8 mouse cellular contexts compared by ENCODE assay signal in the genomic region with DNA sequence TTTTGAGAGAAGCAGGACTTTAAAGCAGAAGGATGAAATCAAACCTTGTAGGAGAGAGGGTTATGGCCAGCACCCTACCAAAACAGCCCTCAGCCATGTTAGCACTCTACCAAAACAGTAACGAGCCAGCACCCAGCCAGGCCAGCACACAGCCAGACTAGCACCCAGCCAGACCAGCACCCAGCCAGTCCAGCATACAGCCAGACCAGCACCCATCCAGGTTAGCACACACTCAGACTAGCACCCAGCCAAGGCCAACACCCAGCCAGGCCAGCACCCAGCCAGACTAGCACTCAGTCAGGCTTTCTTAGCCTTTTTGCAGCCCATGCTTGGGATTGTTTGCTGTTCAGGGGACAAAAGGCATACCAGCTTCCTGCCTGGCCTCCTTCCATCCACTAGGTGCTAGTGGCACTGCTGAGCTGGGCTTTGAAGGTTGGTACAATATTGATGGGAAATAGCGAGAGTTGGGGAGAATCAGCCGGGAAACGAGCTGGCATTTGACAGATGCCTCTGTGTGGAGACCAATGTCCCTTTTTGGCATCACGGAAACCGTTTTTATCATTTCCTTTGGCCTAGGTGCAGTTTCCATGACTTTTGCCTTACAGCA.
DNase-seq lines count a peak whose midpoint lies in the region; ATAC-seq and TF ChIP-seq lines count a peak whose summit lies in the region.

No protein-coding gene starts in this region.

- no peak for TF ChIP-seq EP300 in stomach, postnatal 0 days (optimal IDR thresholded peaks at IDR 0.05)

- TF ChIP-seq CTCF in stomach, postnatal 0 days (IDR thresholded peaks at IDR 0.05; ENCODE audit: low read depth), result peak; percentile 51

- no peaks in the 10 kb centered on the region for H3K36me3 ChIP-seq in heart, embryonic 12.5 days
- no peaks in the 10 kb centered on the region for H3K36me3 ChIP-seq in heart, embryonic 11.5 days (ENCODE audit: control insufficient read depth, insufficient read depth, low read length)
- no peaks in the 10 kb centered on the region for H3K36me3 ChIP-seq in hindbrain, embryonic 15.5 days
- no peaks in the 10 kb centered on the region for H3K36me3 ChIP-seq in stomach, postnatal 0 days (ENCODE audit: control insufficient read depth, insufficient read depth, low read length)

- H3K27ac ChIP-seq in heart, embryonic 12.5 days (ENCODE audit: poor library complexity, severe bottlenecking), result no peak overlapping the region
- no peak overlapping the region for H3K27ac ChIP-seq in heart, embryonic 11.5 days (ENCODE audit: low read depth, low read length)
- H3K27ac ChIP-seq in hindbrain, embryonic 15.5 days (replicated peaks), result peak overlapping the region; percentile 68
- H3K27ac ChIP-seq in stomach, postnatal 0 days (replicated peaks), result no peak overlapping the region

- DNase-seq in urinary bladder, postnatal 14 days (ENCODE audit: low spot score), result peak; percentile 14
- no peak for DNase-seq in urinary bladder, postnatal 25 days (ENCODE audit: low spot score)
- DNase-seq in stomach, postnatal 0 days (ENCODE audit: low spot score), result no peak
- DNase-seq in urinary bladder, adult 2 months (ENCODE audit: low spot score), result no peak

- H3K9me3 ChIP-seq in heart, embryonic 12.5 days (replicated peaks), result no peaks in the 10 kb centered on the region
- no peaks in the 10 kb centered on the region for H3K9me3 ChIP-seq in heart, embryonic 11.5 days (replicated peaks; ENCODE audit: control insufficient read depth, low read length)
- H3K9me3 ChIP-seq in hindbrain, embryonic 15.5 days, result no peaks in the 10 kb centered on the region
- no peaks in the 10 kb centered on the region for H3K9me3 ChIP-seq in stomach, postnatal 0 days (ENCODE audit: control insufficient read depth, low read length)

- 0 out of 2 replicates have a peak, but pooled peaks have one; percentile 18 for ATAC-seq in heart, embryonic 12.5 days (ENCODE audit: insufficient number of reproducible peaks, low FRiP score)
- ATAC-seq in heart, embryonic 11.5 days (replicated peaks; ENCODE audit: insufficient number of reproducible peaks, low FRiP score, low TSS enrichment), result no peak; the same call in 1 of the 2 replicates
- ATAC-seq in hindbrain, embryonic 15.5 days (ENCODE audit: low FRiP score, low read depth), result peak; percentile 61
- no peak for ATAC-seq in stomach, postnatal 0 days (ENCODE audit: low FRiP score, low TSS enrichment)
- ATAC-seq in erythroblast, adult 5-6 weeks (replicated peaks; ENCODE audit: low FRiP score, poor library complexity, severe bottlenecking), result no peak

- H3K27me3 ChIP-seq in heart, embryonic 12.5 days (replicated peaks), result no peaks in the 10 kb centered on the region
- H3K27me3 ChIP-seq in heart, embryonic 11.5 days (ENCODE audit: control insufficient read depth, insufficient read depth, low read length), result no peaks in the 10 kb centered on the region
- H3K27me3 ChIP-seq in hindbrain, embryonic 15.5 days, result no peaks in the 10 kb centered on the region
- no peaks in the 10 kb centered on the region for H3K27me3 ChIP-seq in stomach, postnatal 0 days (ENCODE audit: control insufficient read depth, insufficient read depth, low read length)

- 43% methylated on average over 6 of the region's 6 CpGs for WGBS in heart, embryonic 12.5 days
- 43% methylated on average over 6 of the region's 6 CpGs for WGBS in heart, embryonic 11.5 days (ENCODE audit: insufficient replicate concordance)
- 49% methylated on average over 6 of the region's 6 CpGs for WGBS in hindbrain, embryonic 15.5 days
- 64% methylated on average over 6 of the region's 6 CpGs for WGBS in stomach, postnatal 0 days

- H3K4me1 ChIP-seq in heart, embryonic 12.5 days (replicated peaks), result peaks cover 10% of the 10 kb centered on the region; the same call in 1 of the 2 replicates
- peaks cover 4% of the 10 kb centered on the region; the same call in 1 of the 2 replicates for H3K4me1 ChIP-seq in heart, embryonic 11.5 days (ENCODE audit: control insufficient read depth, insufficient read depth, low read length)
- peaks cover 23% of the 10 kb centered on the region for H3K4me1 ChIP-seq in hindbrain, embryonic 15.5 days (replicated peaks)
- no peaks in the 10 kb centered on the region for H3K4me1 ChIP-seq in stomach, postnatal 0 days (replicated peaks; ENCODE audit: control insufficient read depth, insufficient read depth)

- H3K4me3 ChIP-seq in heart, embryonic 12.5 days, result no peak overlapping the region
- H3K4me3 ChIP-seq in heart, embryonic 11.5 days (ENCODE audit: low read depth, low read length), result no peak overlapping the region
- H3K4me3 ChIP-seq in hindbrain, embryonic 15.5 days, result no peak overlapping the region
- H3K4me3 ChIP-seq in stomach, postnatal 0 days (ENCODE audit: low read depth, low read length), result no peak overlapping the region

- H3K9ac ChIP-seq in heart, embryonic 12.5 days, result 0 out of 2 replicates have a peak overlapping the region, but pooled peaks have one; percentile 9
- no peak overlapping the region for H3K9ac ChIP-seq in heart, embryonic 11.5 days (ENCODE audit: low read depth, low read length)
- no peak overlapping the region for H3K9ac ChIP-seq in hindbrain, embryonic 15.5 days
- H3K9ac ChIP-seq in stomach, postnatal 0 days (ENCODE audit: low read length), result no peak overlapping the region

- no peak overlapping the region for H3K4me2 ChIP-seq in heart, embryonic 12.5 days
- H3K4me2 ChIP-seq in heart, embryonic 11.5 days, result no peak overlapping the region
- no peak overlapping the region for H3K4me2 ChIP-seq in hindbrain, embryonic 15.5 days
- no peak overlapping the region for H3K4me2 ChIP-seq in stomach, postnatal 0 days (replicated peaks; ENCODE audit: low read depth)

Comparison
In these comparisons a context has a peak if more than half of its experiments do, and no peak if none do; other contexts are left out.
1. ATAC-seq: peak in heart, embryonic 12.5 days (single experiment) and hindbrain, embryonic 15.5 days (single experiment); none in heart, embryonic 11.5 days (single experiment), stomach, postnatal 0 days (single experiment) and erythroblast, adult 5-6 weeks (single experiment).